Mouse (Mus musculus) testis, adult 2 months (tissue): ENCODE data around the gene Tmem120b.

Experiments
- CTCF ChIP-seq: fragments of 200-500 bp; IDR thresholded peaks from 2 replicates; pipeline ENCODE4 v1.5.1; 2012; ENCODE audit warnings: low read depth, mild to moderate bottlenecking, inconsistent platforms, low read length, moderate library complexity; ENCODE audit not compliant: control insufficient read depth, insufficient read depth, insufficient replicate concordance
- POLR2A ChIP-seq: fragments of 200-500 bp; IDR thresholded peaks from 2 replicates; pipeline ENCODE4 v1.6.1; 2012; ENCODE audit warnings: low read depth, mild to moderate bottlenecking, inconsistent platforms, low read length, moderate library complexity; ENCODE audit not compliant: control insufficient read depth

GRCm38 (mm10) chr5:123059757-123060520 lies 8.3 kb upstream of the Tmem120b start:
- TF ChIP-seq CTCF (no peak), POLR2A (no peak)
